Mouse (Mus musculus): ENCODE data around the gene Peli1.

Peli1 gene

GRCm38 (mm10) chr11:21093081-21093815 is 2.2 kb downstream of the Peli1 start:
- DNase-seq (ENCODE audit: low spot score): no peak

GRCm38 (mm10) chr11:21096590-21096989 is 5.5 kb downstream of the Peli1 start:
- no peak for DNase-seq (ENCODE audit: low spot score)

- DNase-seq (ENCODE audit: low spot score): no peak
Observed at GRCm38 (mm10) chr11:21098457-21098856, 7.4 kb downstream of the Peli1 start.

- DNase-seq (ENCODE audit: low spot score): no peak
Observed at GRCm38 (mm10) chr11:21100704-21101103, 9.6 kb downstream of the Peli1 start.

- DNase-seq (ENCODE audit: low spot score): no peak
Observed at GRCm38 (mm10) chr11:21101286-21101685, 10.2 kb downstream of the Peli1 start.

- no peak for DNase-seq (ENCODE audit: low spot score)
Observed at GRCm38 (mm10) chr11:21102273-21103005, 11.3 kb downstream of the Peli1 start.

GRCm38 (mm10) chr11:21103186-21103585 is 12.1 kb downstream of the Peli1 start:
- no peak for DNase-seq (ENCODE audit: low spot score)

GRCm38 (mm10) chr11:21105393-21105792 is 14.3 kb downstream of the Peli1 start:
- no peak for DNase-seq (ENCODE audit: low spot score)

- no peak for DNase-seq (ENCODE audit: low spot score)
Observed at GRCm38 (mm10) chr11:21107120-21107519, 16.0 kb downstream of the Peli1 start.

- DNase-seq (ENCODE audit: low spot score): no peak
Observed at GRCm38 (mm10) chr11:21109279-21109678, 18.2 kb downstream of the Peli1 start.

- DNase-seq (ENCODE audit: low spot score): no peak
Observed at GRCm38 (mm10) chr11:21114516-21114915, 23.4 kb downstream of the Peli1 start.

GRCm38 (mm10) chr11:21115804-21116203 is 24.7 kb downstream of the Peli1 start:
- DNase-seq (ENCODE audit: low spot score): no peak

GRCm38 (mm10) chr11:21116623-21117295 is 25.7 kb downstream of the Peli1 start:
- no peak for DNase-seq (ENCODE audit: low spot score)

- no peak for DNase-seq (ENCODE audit: low spot score)
Observed at GRCm38 (mm10) chr11:21121737-21122136, 30.6 kb downstream of the Peli1 start.

GRCm38 (mm10) chr11:21122399-21122798 is 31.3 kb downstream of the Peli1 start:
- no peak for DNase-seq (ENCODE audit: low spot score)

- DNase-seq (ENCODE audit: low spot score): no peak
Observed at GRCm38 (mm10) chr11:21131692-21132091, 40.6 kb downstream of the Peli1 start.

GRCm38 (mm10) chr11:21134875-21135451 is 43.9 kb downstream of the Peli1 start:
- DNase-seq (ENCODE audit: low spot score): no peak

GRCm38 (mm10) chr11:21139453-21139852 is 48.4 kb downstream of the Peli1 start:
- DNase-seq (ENCODE audit: low spot score): no peak

GRCm38 (mm10) chr11:21141242-21141641 is 50.2 kb downstream of the Peli1 start:
- DNase-seq (ENCODE audit: low spot score): no peak

- no peak for DNase-seq (ENCODE audit: low spot score)
Observed at GRCm38 (mm10) chr11:21141755-21142154, 50.7 kb downstream of the Peli1 start.

- DNase-seq (ENCODE audit: low spot score): no peak
Observed at GRCm38 (mm10) chr11:21149476-21149875, 58.4 kb downstream of the Peli1 start.

GRCm38 (mm10) chr11:21150316-21150715 is 59.2 kb downstream of the Peli1 start:
- no peak for DNase-seq (ENCODE audit: low spot score)

GRCm38 (mm10) chr11:21151672-21152071 is 60.6 kb downstream of the Peli1 start:
- no peak for DNase-seq (ENCODE audit: low spot score)

All from urinary bladder, postnatal 14 days (tissue).